Mouse (Mus musculus): ENCODE measurements around the gene Adarb2.
"Not testable (repeated sequence)": the region's sequence is repeated elsewhere in the genome, so short reads cannot be mapped to it uniquely, and the experiment has no call there.

Gene Adarb2

DNA sequence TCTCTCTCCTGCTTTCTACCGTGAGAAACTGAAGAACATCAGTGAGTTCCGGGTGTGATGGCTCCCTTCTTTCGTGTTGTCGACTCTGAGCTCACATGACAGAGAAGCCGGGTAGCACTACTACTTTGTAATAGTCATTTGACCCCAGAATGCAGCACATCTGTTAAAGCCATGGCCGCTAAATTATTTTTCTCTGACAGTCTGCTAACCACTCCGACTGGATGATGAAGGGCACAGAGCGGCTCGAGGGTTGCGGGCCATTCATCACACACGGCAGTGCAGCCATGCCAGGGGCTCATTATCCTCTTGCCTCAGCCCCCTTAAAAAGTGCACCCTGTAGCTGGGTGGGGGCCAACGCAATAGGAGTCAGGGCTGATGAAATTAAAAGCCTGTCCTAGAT lies 371.2 kb downstream of the Adarb2 start:
- no peak for DNase-seq (ENCODE audit: extremely low read depth, low read depth, low spot score)

GRCm38 (mm10) chr13:8584257-8585005 lies 381.8 kb downstream of the Adarb2 start:
- DNase-seq (ENCODE audit: extremely low read depth, low read depth, low spot score) = no peak

DNA sequence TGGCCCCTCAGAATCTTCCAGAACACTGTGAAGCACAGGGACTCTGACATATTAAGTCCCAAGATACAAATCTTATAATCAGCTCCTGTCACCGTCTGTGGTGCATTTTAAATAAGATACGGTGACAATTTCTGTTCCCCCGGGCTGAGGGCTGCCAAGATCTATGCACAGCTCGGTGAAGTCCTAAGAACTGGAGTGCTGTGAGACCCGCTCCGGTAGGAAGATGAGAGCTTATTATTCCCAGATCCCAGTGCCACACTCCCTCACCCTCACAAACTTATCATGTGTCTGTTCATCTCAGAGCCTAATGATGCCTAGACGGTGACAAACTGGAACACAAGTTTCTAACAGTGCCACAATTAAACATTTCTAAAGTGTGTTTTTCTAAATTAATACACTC lies 384.8 kb downstream of the Adarb2 start:
- DNase-seq (ENCODE audit: extremely low read depth, low read depth, low spot score) = no peak

- DNase-seq (ENCODE audit: extremely low read depth, low read depth, low spot score) = no peak
Measured at GRCm38 (mm10) chr13:8590460-8590859, 387.8 kb downstream of the Adarb2 start.

- no peak for DNase-seq (ENCODE audit: extremely low read depth, low read depth, low spot score)
Measured at GRCm38 (mm10) chr13:8596977-8597646, 394.4 kb downstream of the Adarb2 start.

GRCm38 (mm10) chr13:8597647-8598017 lies 395.0 kb downstream of the Adarb2 start:
- DNase-seq (ENCODE audit: extremely low read depth, low read depth, low spot score) = no peak

- DNase-seq (ENCODE audit: extremely low read depth, low read depth, low spot score) = no peak
Measured at GRCm38 (mm10) chr13:8605645-8606044, 403.0 kb downstream of the Adarb2 start.

DNA sequence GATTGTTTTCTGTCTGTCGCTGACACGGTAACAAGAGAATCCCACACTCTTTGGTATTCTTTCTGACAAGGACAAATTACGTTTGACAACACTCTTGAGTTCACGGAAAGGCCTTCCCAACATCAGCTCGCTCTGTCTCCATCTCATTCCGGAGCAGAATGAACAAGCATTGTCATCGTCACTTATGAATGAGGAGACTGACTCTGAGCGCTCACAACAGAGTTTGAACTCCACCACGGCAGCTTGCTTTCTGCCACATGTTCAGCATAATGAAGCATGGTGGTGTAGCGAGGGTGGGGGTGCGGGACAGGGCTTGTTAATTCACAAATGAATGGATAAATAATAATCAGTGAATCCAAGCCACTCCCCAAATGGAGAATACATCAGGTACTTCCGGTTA lies 405.4 kb downstream of the Adarb2 start:
- no peak for DNase-seq (ENCODE audit: extremely low read depth, low read depth, low spot score)

- not testable (repeated sequence) for DNase-seq (ENCODE audit: extremely low read depth, low read depth, low spot score)
Measured at GRCm38 (mm10) chr13:8608918-8609317, 406.3 kb downstream of the Adarb2 start.

GRCm38 (mm10) chr13:8610956-8611355 lies 408.3 kb downstream of the Adarb2 start:
- no peak for DNase-seq (ENCODE audit: extremely low read depth, low read depth, low spot score)

GRCm38 (mm10) chr13:8612618-8613391 lies 410.1 kb downstream of the Adarb2 start:
- DNase-seq (ENCODE audit: extremely low read depth, low read depth, low spot score) = no peak

DNA sequence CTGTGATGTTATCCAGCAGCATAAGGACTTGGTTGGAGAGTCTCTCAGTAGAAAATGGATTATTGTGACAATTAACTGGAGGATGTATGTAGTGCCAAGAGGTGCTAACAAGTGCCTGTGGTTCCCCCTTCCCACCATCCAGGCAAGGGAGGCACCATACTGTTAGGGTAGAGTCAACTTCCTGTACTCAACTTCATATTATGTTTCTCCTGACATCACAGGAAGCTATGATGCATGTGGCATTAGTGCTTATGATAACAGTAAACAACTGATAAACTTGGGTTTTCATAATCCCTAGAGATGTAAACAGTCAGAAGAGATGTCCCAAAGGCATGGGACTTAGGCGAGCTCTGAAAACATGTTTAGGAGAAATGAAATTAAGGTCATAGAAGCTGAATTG lies 414.0 kb downstream of the Adarb2 start:
- no peak for DNase-seq (ENCODE audit: extremely low read depth, low read depth, low spot score)

GRCm38 (mm10) chr13:8622263-8622662 lies 419.6 kb downstream of the Adarb2 start:
- no peak for DNase-seq (ENCODE audit: extremely low read depth, low read depth, low spot score)

DNA sequence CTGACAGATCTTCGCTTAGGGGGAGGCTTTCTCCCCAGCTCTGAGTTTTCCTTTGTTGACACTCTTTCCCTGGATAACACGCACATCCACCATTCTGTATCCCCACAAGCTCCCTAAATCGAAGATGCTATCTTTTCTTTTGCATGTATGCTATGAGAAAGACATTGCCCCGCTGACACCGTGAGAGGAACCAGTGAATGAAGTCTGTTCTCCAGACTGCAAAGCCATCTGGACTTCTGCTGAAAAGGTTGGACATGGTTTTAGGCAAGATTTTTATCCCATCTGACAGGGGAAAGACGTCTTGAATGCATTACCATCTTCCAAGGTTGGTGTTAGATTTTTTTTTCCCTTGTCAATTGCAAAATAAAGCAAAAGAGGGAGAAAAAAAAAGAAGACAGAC lies 426.9 kb downstream of the Adarb2 start:
- DNase-seq (ENCODE audit: extremely low read depth, low read depth, low spot score) = no peak

GRCm38 (mm10) chr13:8631618-8632017 lies 429.0 kb downstream of the Adarb2 start:
- DNase-seq (ENCODE audit: extremely low read depth, low read depth, low spot score) = no peak

DNA sequence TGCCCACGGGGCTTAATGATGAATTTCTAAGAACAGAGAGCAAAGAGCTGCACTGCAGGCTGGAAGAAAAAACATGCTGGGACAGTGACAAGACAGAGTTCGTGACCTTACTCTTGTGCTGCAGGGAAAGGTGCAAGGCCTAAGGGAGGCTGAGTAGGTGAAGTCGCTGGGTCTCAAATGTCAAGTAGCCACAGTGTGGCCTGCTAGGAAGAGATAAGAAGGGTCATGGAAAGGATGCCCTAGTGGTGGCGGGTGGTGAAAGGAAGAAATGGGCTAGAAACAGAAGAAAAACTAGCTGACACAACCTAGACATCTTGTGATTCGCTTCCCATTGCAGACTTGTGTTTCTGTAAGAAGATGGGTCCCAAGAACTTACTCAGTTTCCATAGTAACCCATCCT lies 429.4 kb downstream of the Adarb2 start:
- no peak for DNase-seq (ENCODE audit: extremely low read depth, low read depth, low spot score)

DNA sequence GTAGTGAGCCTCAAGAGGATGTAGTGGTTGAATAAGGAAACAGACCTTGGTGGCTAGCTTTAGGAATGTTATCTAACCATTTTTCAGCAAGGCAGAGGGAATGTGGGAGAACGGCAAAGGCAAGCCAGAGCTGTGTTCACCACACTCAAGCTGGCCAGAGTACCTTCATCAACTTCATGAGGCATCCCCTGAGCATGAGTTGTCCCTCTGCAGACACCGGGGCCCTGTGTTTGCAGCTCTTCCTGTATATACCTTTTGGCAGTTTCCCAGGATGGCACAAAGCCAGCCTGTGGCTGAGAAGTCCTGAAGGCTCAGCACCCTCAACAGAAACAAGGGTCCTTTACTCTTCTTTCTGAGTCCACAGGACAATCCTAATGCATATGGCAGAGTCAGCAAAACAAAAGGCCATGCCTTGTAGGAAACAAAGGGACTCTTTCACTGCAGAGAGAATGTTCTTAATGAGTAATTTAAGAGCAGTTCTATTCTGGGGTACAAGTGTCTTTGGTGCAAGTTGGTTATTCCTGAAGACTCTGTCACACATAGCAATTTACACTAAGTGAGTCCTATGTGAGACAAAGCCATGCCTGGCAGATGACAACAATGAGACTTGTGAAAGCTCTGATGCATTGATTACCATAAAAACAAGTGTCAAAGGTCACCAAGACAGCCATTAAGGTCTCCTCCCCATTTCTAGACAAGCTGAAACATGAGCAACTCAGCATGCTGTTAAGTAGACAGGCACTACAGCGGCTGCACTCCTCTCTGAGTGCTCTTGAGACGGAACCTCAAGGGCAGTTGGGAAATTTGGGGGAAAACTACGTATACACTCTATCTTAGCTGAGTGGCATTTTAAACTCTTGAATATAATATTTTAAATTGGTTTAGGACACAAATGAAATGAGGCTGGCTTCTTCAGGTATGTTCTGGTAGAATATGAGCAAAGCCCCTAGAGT lies 431.0 kb downstream of the Adarb2 start:
- DNase-seq (ENCODE audit: extremely low read depth, low read depth, low spot score) = no peak

DNA sequence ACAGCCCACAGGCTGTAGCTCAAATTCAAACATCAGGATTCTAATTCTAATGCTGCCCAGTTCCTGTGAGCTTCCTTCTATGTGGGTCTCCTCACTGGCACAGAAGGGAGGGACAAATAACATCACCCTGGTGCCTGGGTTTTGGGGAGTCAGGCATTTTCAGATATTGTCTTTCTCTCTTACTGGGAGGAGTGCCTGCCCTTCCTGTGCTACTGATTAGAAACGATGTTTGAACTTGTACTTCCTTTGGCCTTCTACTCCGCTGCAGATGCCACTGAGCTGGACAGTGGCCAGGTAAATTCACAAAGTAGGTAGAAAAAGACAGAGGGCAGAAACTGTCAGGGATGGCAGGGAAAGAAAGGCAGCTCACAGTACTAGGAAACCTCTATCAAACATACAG lies 439.4 kb downstream of the Adarb2 start:
- DNase-seq (ENCODE audit: extremely low read depth, low read depth, low spot score) = no peak

GRCm38 (mm10) chr13:8643920-8644319 lies 441.3 kb downstream of the Adarb2 start:
- DNase-seq (ENCODE audit: extremely low read depth, low read depth, low spot score) = no peak

GRCm38 (mm10) chr13:8644805-8645679 lies 442.4 kb downstream of the Adarb2 start:
- DNase-seq (ENCODE audit: extremely low read depth, low read depth, low spot score) = no peak

Measured in fat pad, adult 2 months (tissue).